Mouse (Mus musculus) left cerebral cortex, postnatal 4 days (tissue): ENCODE results near the gene Schip1. TPM values are rescaled to one million over a fixed set of nuclear protein-coding genes. Genes with fewer than 3 reads are reported as not detected.
"Not testable (repeated sequence)": the region's sequence is repeated elsewhere in the genome, so short reads cannot be mapped to it uniquely, and the experiment has no call there.

Source experiments
- DNase-seq: peaks from one replicate; pipeline ENCODE4 v3.0.0-alpha.2; 2022
- intact Hi-C: fragments of 180-260 bp; cut with DNase I; formaldehyde crosslinking; loops from one replicate; pipeline ENCODE4 v1.15.1; 2025
- total RNA-seq, 2 experiments: library from RNA; stranded (reverse); gene quantifications; 2 replicates each; pipeline ENCODE4 v1.2.3; 2021

Schip1 gene
- total RNA-seq = 100 to 1,000 TPM; 113 to 126 TPM

- DNase-seq = peak; percentile 17
- intact Hi-C loops = loop anchor here (10.0 kb wide), 1 partner anchor 430 kb away; no protein-coding TSS in a partner anchor
Observed at GRCm38 (mm10) chr3:68064731-68065130, at the start of gene Schip1. Schip1 (plus strand) TSS chr3:68064802.

DNA sequence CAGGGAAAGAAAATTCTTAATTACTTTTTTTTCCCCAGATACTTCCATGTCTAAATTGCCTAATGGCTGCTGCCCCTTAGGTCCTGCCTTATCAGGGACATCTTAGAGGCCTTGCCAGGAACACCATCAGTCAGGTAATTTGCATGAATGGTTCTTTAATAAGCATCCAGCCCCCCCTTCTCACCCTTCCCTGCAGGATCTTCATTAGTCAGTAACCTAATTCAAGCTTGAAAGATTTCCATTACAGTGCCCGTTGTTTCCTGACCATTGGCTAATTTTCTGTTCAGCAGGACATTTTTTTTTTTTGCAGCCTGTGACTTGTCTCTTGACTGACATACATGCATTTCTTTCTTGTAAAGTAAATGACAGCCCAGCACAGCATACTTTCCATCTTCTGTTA, 48.8 kb upstream of the Schip1 start:
- DNase-seq = peak; percentile 15

DNA sequence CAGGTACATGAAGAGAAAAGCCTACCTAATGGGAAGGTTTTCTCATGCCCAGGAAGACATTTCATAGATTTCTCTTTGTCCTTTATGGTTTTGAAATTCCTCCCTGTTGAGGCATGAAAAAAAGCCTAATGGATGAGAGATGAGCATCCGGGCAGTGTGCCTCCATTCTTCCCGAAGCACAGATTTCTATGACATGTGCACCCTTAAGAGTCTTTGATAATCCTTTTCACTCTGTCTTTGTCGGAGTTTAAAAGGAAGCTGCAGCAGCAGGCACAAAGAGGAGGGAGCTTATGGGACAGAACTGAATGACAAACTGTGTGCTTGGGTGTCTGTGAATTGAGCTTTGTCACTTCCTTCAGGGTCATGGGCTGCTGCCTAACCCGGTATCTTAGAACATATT, 45.2 kb upstream of the Schip1 start:
- DNase-seq = no peak
- intact Hi-C loops = no loop called here

More for the DNA sequence above, 48.8 kb upstream of the Schip1 start:
- intact Hi-C loops = no loop called here

DNA sequence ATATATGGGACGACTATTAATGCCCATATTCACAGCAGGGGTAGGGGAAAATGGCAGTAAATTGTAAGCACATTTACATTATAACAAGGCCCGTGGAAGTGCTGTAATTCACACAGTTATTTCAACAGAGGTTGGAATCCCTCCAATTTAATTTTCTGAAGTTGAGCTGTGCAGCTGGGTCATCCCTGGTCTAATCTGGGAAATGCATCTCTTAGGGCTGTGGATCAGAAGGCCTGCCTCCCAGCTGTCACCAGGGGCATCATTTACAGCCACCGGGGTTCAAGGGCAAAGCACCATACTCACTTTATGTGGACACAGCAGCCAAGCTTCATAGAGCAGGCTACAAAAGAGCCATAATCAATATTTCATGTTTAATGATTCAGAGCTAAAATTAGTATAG, 28.5 kb upstream of the Schip1 start:
- intact Hi-C loops = no loop called here
- peak; percentile 31 for DNase-seq

DNA sequence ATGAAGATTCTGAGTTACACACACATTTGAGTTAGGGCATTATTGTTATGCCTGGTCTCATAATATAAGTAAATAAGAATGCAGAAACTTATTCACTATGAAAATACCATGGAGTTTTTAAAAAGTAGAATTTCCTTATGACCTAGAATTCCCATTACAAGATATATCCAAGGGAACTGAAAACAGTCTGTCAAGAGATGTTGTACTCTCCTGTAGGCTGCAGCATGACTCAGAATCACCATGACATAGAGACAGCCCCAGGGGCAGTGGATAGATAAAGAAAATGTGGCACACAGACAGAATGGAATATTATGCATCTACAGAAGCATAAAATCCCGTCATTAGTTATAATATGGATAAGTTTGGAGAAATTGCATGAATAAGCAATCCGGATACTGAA, 21.7 kb upstream of the Schip1 start:
- DNase-seq = no peak
- intact Hi-C loops = loop anchor here (5.0 to 10.0 kb wide), 2 partner anchors 281 to 528 kb away; partner anchors contain the start of gene Rarres1

DNA sequence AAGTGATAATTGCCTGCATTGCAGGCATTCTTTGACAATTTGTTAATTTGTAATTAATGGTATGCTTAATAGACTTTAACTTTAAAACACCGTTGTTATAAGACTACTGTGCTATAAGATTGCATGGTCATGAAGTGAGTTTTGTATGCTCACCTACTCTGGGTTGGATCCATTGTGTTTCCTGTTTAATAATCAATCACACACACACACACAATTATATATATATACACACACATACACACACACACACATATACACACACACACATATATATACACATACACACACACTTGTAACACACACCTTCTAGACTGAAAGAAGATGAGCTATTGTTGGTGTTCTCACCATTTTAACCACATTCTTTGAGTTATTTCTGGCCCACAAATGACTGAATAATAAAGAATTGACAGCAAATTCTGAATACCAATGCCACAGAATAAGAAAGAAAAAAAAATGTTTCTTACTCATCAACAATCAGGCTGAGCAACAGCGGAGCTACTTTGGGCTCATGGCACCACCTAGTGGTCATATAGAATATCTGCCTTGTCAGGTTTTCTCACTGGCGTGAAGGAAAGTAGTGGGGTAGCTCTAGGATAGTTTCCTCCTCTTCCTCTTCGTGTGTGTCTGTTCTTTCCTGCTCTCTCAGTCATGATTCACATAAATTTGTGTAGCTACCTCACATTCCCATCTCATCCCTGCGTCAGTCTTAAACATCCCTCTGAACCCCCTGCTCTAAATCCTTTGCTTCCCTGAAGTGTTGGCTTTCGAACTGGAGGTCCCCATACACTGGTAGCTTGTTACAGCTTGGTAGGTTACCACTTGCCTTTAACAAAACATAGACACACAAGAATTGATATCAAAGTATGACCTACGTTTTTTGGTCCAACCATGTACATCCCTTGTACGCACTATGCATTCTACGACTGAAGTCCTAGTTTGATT, 18.9 kb upstream of the Schip1 start:
- DNase-seq = peak; percentile 36
- intact Hi-C loops = loop anchor here (2.0 to 10.0 kb wide), 2 partner anchors 421 to 531 kb away; partner anchors contain the start of gene Rarres1

GRCm38 (mm10) chr3:68053538-68053937, 11.1 kb upstream of the Schip1 start:
- DNase-seq = peak; percentile 12
- intact Hi-C loops = loop anchor here (10.0 kb wide), 1 partner anchor 661 kb away; no protein-coding TSS in a partner anchor

DNA sequence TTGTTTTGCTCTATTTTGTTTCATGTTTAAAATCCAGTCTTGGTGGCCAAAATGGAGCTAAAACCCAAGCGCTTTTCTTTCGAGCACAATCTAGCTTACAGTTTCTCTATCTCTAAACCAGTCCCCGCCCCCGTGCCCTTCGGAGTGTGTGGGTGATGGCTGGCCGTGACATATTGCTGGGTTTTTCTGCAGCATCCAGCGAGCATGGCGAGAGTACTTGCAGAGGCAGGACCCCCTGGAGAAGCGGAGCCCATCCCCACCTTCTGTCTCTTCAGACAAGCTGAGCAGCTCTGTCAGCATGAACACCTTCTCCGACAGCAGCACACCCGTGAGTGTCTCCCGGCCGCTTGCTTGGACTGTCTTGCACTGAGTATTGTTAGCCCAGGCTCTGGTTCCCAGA, 9.5 kb upstream of the Schip1 start:
- intact Hi-C loops = loop anchor here (5.0 to 10.0 kb wide), 2 partner anchors 487 to 660 kb away; no protein-coding TSS in a partner anchor
- peak; percentile 21 for DNase-seq

- intact Hi-C loops = loop anchor here (5.0 to 10.0 kb wide), 2 partner anchors 486 to 658 kb away; no protein-coding TSS in a partner anchor
- peak; percentile 74 for DNase-seq
Observed at GRCm38 (mm10) chr3:68056373-68057275, 8.0 kb upstream of the Schip1 start.

DNA sequence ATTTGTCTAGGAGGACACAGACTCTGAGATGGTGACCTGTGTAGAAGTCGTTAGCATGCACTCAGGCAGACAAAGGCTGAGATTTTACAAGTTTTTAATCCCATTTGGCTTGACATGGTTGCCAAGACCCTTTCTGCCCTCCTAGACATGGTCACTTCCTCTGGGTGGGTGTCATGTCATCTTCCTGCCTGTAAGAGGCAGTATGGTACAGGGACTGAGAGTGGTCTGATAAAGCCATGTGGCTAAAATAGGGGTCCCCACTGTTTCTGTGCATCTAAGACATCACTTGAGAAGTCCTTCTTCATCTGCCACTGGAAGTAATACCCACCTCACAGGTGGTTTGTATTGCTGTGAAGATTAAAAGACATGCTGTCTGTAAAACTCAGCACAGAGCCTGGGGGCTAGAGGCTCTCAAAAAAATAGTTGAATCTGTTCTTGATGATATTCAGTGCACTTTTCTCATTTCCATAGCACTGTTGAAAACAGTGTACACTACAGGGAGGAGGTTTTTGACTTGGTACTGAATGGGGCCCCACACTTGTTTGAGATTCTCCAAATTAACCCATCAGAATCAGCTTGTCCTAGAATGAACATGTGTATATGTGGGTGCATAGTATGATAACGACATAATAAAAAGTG, 5.3 kb upstream of the Schip1 start:
- intact Hi-C loops = loop anchor here (5.0 to 10.0 kb wide), 2 partner anchors 483 to 656 kb away; no protein-coding TSS in a partner anchor
- DNase-seq = peak; percentile 51

DNA sequence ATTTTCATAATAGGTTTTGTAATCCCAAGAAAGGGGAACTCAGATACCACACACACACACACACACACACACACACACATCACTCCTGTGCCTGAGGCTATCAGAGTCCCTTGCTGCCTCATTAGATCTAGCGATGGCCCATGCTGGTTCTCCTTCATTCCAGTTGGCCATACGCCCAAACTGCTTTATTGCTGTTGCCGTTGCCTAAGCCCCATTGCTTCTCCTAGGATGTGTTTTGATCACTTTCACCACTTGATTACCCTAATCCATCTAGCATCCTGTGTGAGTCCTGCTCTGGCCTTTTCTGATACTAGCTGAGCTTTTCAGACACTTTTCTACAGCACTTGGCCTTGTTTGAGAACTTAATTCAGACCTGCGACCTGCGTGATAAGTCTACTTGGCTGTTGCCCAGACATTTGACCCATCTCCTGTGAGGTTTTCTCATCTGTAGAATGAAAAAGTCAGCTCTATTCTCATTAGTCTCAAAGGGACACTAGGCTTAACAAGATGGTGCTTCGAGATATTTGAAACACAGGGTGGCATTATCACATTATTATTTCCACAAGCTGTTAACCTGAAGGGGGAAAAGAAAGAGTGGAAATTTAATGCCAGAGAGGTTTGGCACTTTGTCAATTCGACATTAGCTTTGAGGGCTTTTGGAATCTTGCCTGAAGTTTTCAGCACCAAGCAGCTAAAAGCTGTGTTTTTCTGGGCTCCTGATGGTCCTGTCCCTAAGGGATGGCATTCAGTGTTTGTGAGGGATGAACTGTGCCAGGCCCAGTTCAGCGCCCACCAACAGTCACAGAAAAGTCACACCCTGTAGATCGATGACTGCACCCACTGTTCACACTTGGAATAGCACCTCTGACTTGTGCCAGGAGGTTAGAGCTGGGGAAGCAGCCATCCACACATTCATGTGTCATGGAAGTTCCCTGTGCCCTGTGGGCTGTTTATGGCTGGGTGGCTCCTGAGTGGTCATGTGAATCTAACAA, 7.1 kb downstream of the Schip1 start:
- intact Hi-C loops = no loop called here
- peak; percentile 86 for DNase-seq

DNA sequence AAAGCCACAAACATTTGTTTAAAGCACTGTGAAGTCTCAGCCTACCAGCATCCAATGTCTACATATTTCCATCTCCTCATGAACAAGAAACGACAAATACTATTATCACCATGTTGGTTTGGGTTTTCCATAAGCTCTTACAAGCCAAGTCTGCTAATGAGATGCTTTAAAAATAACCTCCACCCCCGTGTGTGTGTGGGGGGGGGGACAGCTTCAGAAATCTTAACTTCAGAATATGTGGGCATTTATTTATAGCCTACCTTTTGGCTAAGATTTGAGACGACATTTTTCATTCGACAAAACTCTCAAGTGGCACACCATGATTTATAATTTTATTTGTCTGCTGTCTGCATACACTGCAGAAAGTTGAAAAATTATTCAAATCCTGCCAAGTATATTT, 12.8 kb downstream of the Schip1 start:
- no peak for DNase-seq
- intact Hi-C loops = no loop called here

DNA sequence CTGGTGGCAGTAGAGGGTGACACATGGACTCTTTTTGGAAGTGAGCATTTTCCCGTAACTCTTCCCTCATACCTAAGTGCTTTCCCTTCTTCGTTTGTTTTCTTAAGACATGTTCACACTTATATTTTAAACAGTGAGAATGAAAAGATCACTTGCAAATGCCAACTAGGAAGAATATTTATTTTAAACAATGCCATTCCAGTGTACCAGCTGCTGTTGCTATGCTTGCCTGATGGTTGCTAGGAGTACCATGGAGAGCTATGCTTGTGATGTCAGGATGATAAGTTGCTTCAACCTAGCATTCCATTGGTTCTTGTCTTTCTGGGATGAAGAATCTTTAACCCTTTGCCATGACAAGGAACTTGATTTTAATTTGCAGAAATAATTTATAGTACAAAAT, 20.4 kb downstream of the Schip1 start:
- intact Hi-C loops = no loop called here
- no peak for DNase-seq

- intact Hi-C loops = no loop called here
- DNase-seq = no peak
Observed at GRCm38 (mm10) chr3:68092108-68092507, 27.5 kb downstream of the Schip1 start.

- intact Hi-C loops = no loop called here
- DNase-seq = no peak
Observed at GRCm38 (mm10) chr3:68096724-68097431, 32.3 kb downstream of the Schip1 start.

DNA sequence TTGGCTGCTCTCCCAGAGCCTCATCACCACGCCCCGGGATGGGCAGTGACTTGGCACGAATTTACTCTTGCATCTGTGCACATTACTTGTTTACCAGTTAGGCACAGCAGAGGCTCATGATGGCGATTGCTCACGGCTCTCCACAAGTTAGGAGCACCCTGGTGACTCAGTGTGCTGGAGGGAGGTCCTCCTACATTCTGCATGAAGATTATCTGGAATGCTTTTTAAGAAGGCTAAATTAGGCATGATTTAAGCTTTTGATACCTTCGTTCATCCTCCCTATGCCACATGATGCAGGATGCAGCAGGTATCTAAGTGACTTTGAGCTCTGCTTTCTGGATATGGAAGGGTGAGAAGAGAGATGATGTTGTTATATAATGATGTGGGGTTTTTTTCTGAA, 35.0 kb downstream of the Schip1 start:
- intact Hi-C loops, DNase-seq: not testable (repeated sequence)

GRCm38 (mm10) chr3:68101343-68101742, 36.7 kb downstream of the Schip1 start:
- no peak for DNase-seq
- intact Hi-C loops = no loop called here

GRCm38 (mm10) chr3:68105081-68105685, 40.6 kb downstream of the Schip1 start:
- DNase-seq = no peak
- intact Hi-C loops = no loop called here
